Mouse (Mus musculus): ENCODE results near the gene Epb41l1.

The Epb41l1 gene

DNA sequence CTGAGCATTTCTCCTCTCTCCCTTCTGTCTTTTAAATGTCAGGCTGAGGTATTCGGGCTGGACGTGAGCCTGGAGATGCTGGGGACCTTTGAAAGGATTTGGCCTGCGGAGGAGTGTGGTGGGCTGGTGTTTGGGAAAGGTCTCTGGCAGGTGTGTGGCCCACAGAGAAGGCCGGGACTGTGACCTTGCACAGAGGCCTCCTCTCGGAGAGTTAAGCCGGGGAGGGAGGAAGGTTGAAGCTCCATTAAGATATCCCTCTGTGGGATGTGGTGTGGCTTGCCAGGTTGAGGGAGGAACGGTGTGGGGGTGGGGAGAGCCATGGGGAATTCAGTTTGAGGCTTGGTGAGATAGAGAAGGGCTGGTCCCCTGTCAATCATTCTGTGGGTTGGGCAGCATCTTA is 59.1 kb downstream of the Epb41l1 start:
- peaks cover 40% of the 10 kb centered on the region for H3K27me3 ChIP-seq (ENCODE audit: insufficient read depth, low read length)
- peaks cover 13% of the 10 kb centered on the region for H3K9me3 ChIP-seq (ENCODE audit: low read length)
- no peak for TF ChIP-seq POU5F1 (IDR thresholded peaks at IDR 0.05; ENCODE audit: borderline replicate concordance, low read length)
- TF ChIP-seq NANOG (IDR thresholded peaks at IDR 0.05; ENCODE audit: borderline replicate concordance, low read length): no peak
- TF ChIP-seq CTCF (conservative IDR thresholded peaks at IDR 0.05; ENCODE audit: low read length): no peak
- H3K36me3 ChIP-seq (ENCODE audit: insufficient read depth, low read length): no peaks in the 10 kb centered on the region
- no peak overlapping the region for H3K4me3 ChIP-seq (replicated peaks; ENCODE audit: low read length)
- H3K4me1 ChIP-seq (replicated peaks; ENCODE audit: low read depth, low read length): peaks cover 34% of the 10 kb centered on the region

DNA sequence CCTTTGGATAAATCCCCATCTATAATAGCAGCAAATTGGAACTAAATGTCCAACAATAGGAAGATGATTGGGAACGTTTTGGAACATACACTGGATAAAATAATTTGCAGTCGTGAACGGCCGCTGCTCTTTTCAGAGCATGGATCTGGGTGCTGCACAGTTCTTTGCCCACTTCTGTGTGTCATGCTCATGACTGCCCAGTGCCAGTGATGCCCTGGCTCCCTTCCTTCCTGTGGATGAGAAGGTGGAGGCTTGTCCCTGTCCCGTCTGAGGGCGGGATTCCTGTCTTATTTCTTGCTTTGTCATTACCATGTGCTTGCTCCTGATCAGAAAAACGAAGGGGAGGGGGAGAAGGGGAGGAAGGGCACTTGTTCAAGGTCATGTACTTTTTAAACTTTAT is 59.6 kb downstream of the Epb41l1 start:
- Histone ChIP-seq H3K36me3 (ENCODE audit: insufficient read depth, low read length) (no peaks in the 10 kb centered on the region), H3K4me3 (replicated peaks; ENCODE audit: low read length) (no peak overlapping the region), H3K4me1 (replicated peaks; ENCODE audit: low read depth, low read length) (peaks cover 31% of the 10 kb centered on the region), H3K27me3 (ENCODE audit: insufficient read depth, low read length) (peaks cover 36% of the 10 kb centered on the region), H3K9me3 (ENCODE audit: low read length) (peaks cover 13% of the 10 kb centered on the region)
- TF ChIP-seq CTCF (conservative IDR thresholded peaks at IDR 0.05; ENCODE audit: low read length): no peak
- no peak for TF ChIP-seq NANOG (IDR thresholded peaks at IDR 0.05; ENCODE audit: borderline replicate concordance, low read length)
- no peak for TF ChIP-seq POU5F1 (IDR thresholded peaks at IDR 0.05; ENCODE audit: borderline replicate concordance, low read length)

GRCm38 (mm10) chr2:156482299-156482698 is 61.6 kb downstream of the Epb41l1 start:
- no peaks in the 10 kb centered on the region for H3K36me3 ChIP-seq (ENCODE audit: insufficient read depth, low read length)
- H3K4me1 ChIP-seq (replicated peaks; ENCODE audit: low read depth, low read length): peaks cover 27% of the 10 kb centered on the region
- TF ChIP-seq CTCF (conservative IDR thresholded peaks at IDR 0.05; ENCODE audit: low read length) (peak; percentile 62), NANOG (IDR thresholded peaks at IDR 0.05; ENCODE audit: borderline replicate concordance, low read length) (no peak)
- H3K27me3 ChIP-seq (ENCODE audit: insufficient read depth, low read length): peaks cover 18% of the 10 kb centered on the region
- no peak overlapping the region for H3K4me3 ChIP-seq (replicated peaks; ENCODE audit: low read length)
- H3K9me3 ChIP-seq (ENCODE audit: low read length): peaks cover 13% of the 10 kb centered on the region

- peaks cover 13% of the 10 kb centered on the region for H3K9me3 ChIP-seq (ENCODE audit: low read length)
- TF ChIP-seq CTCF (conservative IDR thresholded peaks at IDR 0.05; ENCODE audit: low read length) (no peak), POU5F1 (IDR thresholded peaks at IDR 0.05; ENCODE audit: borderline replicate concordance, low read length) (no peak)
- H3K4me1 ChIP-seq (replicated peaks; ENCODE audit: low read depth, low read length): peaks cover 28% of the 10 kb centered on the region
These were observed 62.1 kb downstream of the Epb41l1 start for GRCm38 (mm10) chr2:156482764-156483163.

DNA sequence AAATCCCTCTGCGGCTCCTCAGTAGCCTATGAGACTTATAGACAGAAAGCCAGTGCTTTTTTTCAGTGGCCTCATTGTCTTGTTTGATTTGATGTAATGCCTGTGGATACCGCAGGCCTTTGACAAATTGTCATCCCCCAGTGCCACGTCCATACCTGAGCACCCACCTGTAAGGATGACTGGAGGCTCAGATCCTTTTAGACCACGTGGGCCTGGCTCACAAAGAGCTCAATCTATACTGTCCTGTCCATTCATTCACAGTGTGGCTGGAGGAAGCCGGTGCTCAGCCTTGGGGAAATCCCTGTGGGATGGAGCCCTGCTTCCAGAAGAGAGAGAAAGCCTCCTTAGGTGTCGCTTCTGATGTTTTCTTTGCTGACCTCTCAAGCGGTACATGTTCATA is 62.5 kb downstream of the Epb41l1 start:
- Histone ChIP-seq H3K4me3 (replicated peaks; ENCODE audit: low read length) (no peak overlapping the region), H3K27me3 (ENCODE audit: insufficient read depth, low read length) (peaks cover 14% of the 10 kb centered on the region), H3K36me3 (ENCODE audit: insufficient read depth, low read length) (no peaks in the 10 kb centered on the region), H3K4me1 (replicated peaks; ENCODE audit: low read depth, low read length) (peaks cover 33% of the 10 kb centered on the region), H3K9me3 (ENCODE audit: low read length) (peaks cover 13% of the 10 kb centered on the region)
- no peak for TF ChIP-seq CTCF (conservative IDR thresholded peaks at IDR 0.05; ENCODE audit: low read length)

More at GRCm38 (mm10) chr2:156482764-156483163, 62.1 kb downstream of the Epb41l1 start:
- no peak overlapping the region for H3K4me3 ChIP-seq (replicated peaks; ENCODE audit: low read length)
- H3K27me3 ChIP-seq (ENCODE audit: insufficient read depth, low read length): peaks cover 14% of the 10 kb centered on the region
- no peaks in the 10 kb centered on the region for H3K36me3 ChIP-seq (ENCODE audit: insufficient read depth, low read length)

DNA sequence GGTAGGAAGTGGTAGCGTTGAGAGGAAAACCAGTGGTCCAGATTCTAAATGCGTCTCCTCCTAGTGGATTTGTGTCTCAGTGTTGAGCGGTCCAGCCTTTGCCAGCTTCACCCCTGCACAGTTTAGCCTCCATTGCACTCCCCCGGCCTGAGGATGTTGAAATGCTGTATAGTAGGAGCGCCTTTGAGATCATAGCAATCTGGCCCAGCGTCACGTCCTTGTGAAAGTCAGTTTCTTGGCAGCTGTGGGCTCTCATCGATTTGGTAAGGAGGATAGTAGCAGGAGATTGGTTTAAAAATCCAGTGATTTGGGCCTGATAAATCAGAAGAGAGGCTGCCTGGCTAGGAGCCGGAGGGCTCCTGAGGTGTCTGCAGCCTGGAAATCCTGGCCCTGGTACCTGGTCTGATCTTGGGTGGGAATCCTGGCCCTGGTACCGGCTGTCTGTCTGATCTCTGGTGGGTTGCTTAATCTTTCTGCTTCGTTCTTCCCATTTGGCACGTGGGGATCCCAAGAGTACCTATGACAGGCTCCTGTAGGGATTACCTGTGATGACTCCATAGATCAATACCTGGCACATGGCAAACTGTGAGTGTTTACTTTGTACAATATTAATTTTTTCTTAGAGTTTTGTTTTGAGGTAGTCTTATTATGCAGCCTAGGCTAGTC is 65.5 kb downstream of the Epb41l1 start:
- TF ChIP-seq NANOG (IDR thresholded peaks at IDR 0.05; ENCODE audit: borderline replicate concordance, low read length) (no peak), POU5F1 (IDR thresholded peaks at IDR 0.05; ENCODE audit: borderline replicate concordance, low read length) (no peak), CTCF (conservative IDR thresholded peaks at IDR 0.05; ENCODE audit: low read length) (no peak)
- Histone ChIP-seq H3K4me3 (replicated peaks; ENCODE audit: low read length) (no peak overlapping the region), H3K27me3 (ENCODE audit: insufficient read depth, low read length) (peaks cover 14% of the 10 kb centered on the region), H3K9me3 (ENCODE audit: low read length) (peaks cover 13% of the 10 kb centered on the region), H3K4me1 (replicated peaks; ENCODE audit: low read depth, low read length) (peaks cover 48% of the 10 kb centered on the region), H3K36me3 (ENCODE audit: insufficient read depth, low read length) (no peaks in the 10 kb centered on the region)

- H3K4me1 ChIP-seq (replicated peaks; ENCODE audit: low read depth, low read length): peaks cover 51% of the 10 kb centered on the region
- H3K9me3 ChIP-seq (ENCODE audit: low read length): peaks cover 13% of the 10 kb centered on the region
- no peaks in the 10 kb centered on the region for H3K36me3 ChIP-seq (ENCODE audit: insufficient read depth, low read length)
- TF ChIP-seq CTCF (conservative IDR thresholded peaks at IDR 0.05; ENCODE audit: low read length) (no peak), NANOG (IDR thresholded peaks at IDR 0.05; ENCODE audit: borderline replicate concordance, low read length) (no peak), POU5F1 (IDR thresholded peaks at IDR 0.05; ENCODE audit: borderline replicate concordance, low read length) (no peak)
- no peak overlapping the region for H3K4me3 ChIP-seq (replicated peaks; ENCODE audit: low read length)
- peaks cover 12% of the 10 kb centered on the region for H3K27me3 ChIP-seq (ENCODE audit: insufficient read depth, low read length)
These were observed 67.0 kb downstream of the Epb41l1 start for GRCm38 (mm10) chr2:156487589-156488160.

- Histone ChIP-seq H3K27me3 (ENCODE audit: insufficient read depth, low read length) (peaks cover 7% of the 10 kb centered on the region), H3K36me3 (ENCODE audit: insufficient read depth, low read length) (no peaks in the 10 kb centered on the region), H3K4me1 (replicated peaks; ENCODE audit: low read depth, low read length) (peaks cover 51% of the 10 kb centered on the region), H3K9me3 (ENCODE audit: low read length) (peaks cover 11% of the 10 kb centered on the region), H3K4me3 (replicated peaks; ENCODE audit: low read length) (no peak overlapping the region)
- TF ChIP-seq CTCF (conservative IDR thresholded peaks at IDR 0.05; ENCODE audit: low read length) (no peak), NANOG (IDR thresholded peaks at IDR 0.05; ENCODE audit: borderline replicate concordance, low read length) (no peak), POU5F1 (IDR thresholded peaks at IDR 0.05; ENCODE audit: borderline replicate concordance, low read length) (no peak)
These were observed 67.6 kb downstream of the Epb41l1 start for GRCm38 (mm10) chr2:156488166-156488814.

Measured in E14TG2a.4 (cell line).